Comparison of ENCODE assay signal across 27 mouse cellular contexts in the genomic region with DNA sequence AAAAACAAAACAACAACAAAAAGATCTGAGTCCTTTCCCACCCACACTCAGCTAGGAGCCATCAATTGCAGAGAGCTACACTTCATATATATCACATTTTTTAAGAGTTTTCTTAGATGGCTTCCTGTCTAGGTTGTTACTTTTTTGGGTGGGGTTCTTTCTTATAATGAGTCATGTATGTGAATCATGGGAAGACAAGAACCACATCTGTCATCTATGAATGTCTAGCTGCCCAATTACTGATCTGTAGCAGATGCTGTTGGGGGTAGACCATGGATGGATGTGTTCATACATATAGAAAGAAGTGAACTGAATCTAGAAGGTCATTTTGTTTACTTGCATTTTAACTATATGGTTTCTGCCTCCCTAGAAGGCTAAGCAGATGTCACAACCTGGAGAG.
"Had no signal": no experiment of that assay in that cellular context is flagged by ENCODE, and none has a peak within 500 bp of the region (broad histone marks: within the 10 kb centered on the region; RNA-seq: fewer than 3 reads in every experiment).

No protein-coding gene starts in this region.

- H3K4me1 ChIP-seq: heart, embryonic 15.5 days; limb, embryonic 13.5 days; limb, embryonic 15.5 days; liver, embryonic 12.5 days had no signal

- H3K9me3 ChIP-seq: heart, embryonic 13.5 days; heart, embryonic 15.5 days; hindbrain, embryonic 10.5 days; hindbrain, embryonic 12.5 days; limb, embryonic 13.5 days; limb, embryonic 15.5 days; liver, embryonic 12.5 days had no signal

- H3K9ac ChIP-seq: heart, embryonic 13.5 days; heart, embryonic 15.5 days; hindbrain, embryonic 12.5 days; hindbrain, embryonic 14.5 days; limb, embryonic 13.5 days; limb, embryonic 15.5 days; liver, embryonic 12.5 days; liver, embryonic 14.5 days had no signal

- H3K4me3 ChIP-seq: gastrocnemius, adult 2 months; heart, adult 2 months; heart, embryonic 13.5 days; heart, embryonic 15.5 days; hindbrain, embryonic 10.5 days; hindbrain, embryonic 12.5 days; layer of hippocampus, adult 2 months; left cerebral cortex, adult 2 months; limb, embryonic 13.5 days; limb, embryonic 15.5 days; liver, embryonic 12.5 days had no signal

- H3K4me2 ChIP-seq: heart, embryonic 11.5 days; heart, embryonic 13.5 days; heart, embryonic 15.5 days; hindbrain, embryonic 12.5 days; hindbrain, embryonic 14.5 days; limb, embryonic 13.5 days; limb, embryonic 15.5 days; liver, embryonic 12.5 days had no signal

- H3K27ac ChIP-seq: gastrocnemius, adult 2 months; heart, adult 2 months; heart, embryonic 13.5 days; heart, embryonic 15.5 days; hindbrain, embryonic 10.5 days; hindbrain, embryonic 12.5 days; hindbrain, embryonic 14.5 days; layer of hippocampus, adult 2 months; left cerebral cortex, adult 2 months; limb, embryonic 13.5 days; limb, embryonic 15.5 days; liver, embryonic 12.5 days; liver, embryonic 14.5 days had no signal

- H3K27me3 ChIP-seq: heart, embryonic 13.5 days; heart, embryonic 15.5 days; hindbrain, embryonic 12.5 days; limb, embryonic 13.5 days; limb, embryonic 15.5 days; liver, embryonic 12.5 days had no signal

- ATAC-seq: hindbrain, embryonic 16.5 days; intestine, embryonic 16.5 days; liver, embryonic 12.5 days had no signal

- H3K36me3 ChIP-seq: heart, embryonic 13.5 days; heart, embryonic 15.5 days; hindbrain, embryonic 10.5 days; hindbrain, embryonic 12.5 days; limb, embryonic 13.5 days; limb, embryonic 15.5 days; liver, embryonic 12.5 days had no signal

- DNase-seq: gastrocnemius, adult 2 months; gastrocnemius, postnatal 10 days; gastrocnemius, postnatal 25 days; heart, adult 11 months; heart, adult 2 months; heart, postnatal 4 days; kidney, adult 11 months; kidney, adult 8-10 months; kidney, postnatal 10 days; kidney, postnatal 25 days; kidney, postnatal 4 days; left cerebral cortex, postnatal 4 days; lung, adult 18-20 months had no signal
